Mouse (Mus musculus): Measurements from ENCODE around the gene Wdr74. TPM values are rescaled to one million over a fixed set of nuclear protein-coding genes. Genes with fewer than 3 reads are reported as not detected.

Gene Wdr74
- total RNA-seq (2012; rRNA removed) (158 and 208 TPM in 2 replicates), polyA plus RNA-seq (2012; ENCODE audit: insufficient read depth in 1 of 2, insufficient read length in 2 of 2, low read depth in 1 of 2, low replicate concordance in 2 of 2, missing spikeins in 1 of 2) (100 to 1,000 TPM; 208 to 803 TPM)

DNA sequence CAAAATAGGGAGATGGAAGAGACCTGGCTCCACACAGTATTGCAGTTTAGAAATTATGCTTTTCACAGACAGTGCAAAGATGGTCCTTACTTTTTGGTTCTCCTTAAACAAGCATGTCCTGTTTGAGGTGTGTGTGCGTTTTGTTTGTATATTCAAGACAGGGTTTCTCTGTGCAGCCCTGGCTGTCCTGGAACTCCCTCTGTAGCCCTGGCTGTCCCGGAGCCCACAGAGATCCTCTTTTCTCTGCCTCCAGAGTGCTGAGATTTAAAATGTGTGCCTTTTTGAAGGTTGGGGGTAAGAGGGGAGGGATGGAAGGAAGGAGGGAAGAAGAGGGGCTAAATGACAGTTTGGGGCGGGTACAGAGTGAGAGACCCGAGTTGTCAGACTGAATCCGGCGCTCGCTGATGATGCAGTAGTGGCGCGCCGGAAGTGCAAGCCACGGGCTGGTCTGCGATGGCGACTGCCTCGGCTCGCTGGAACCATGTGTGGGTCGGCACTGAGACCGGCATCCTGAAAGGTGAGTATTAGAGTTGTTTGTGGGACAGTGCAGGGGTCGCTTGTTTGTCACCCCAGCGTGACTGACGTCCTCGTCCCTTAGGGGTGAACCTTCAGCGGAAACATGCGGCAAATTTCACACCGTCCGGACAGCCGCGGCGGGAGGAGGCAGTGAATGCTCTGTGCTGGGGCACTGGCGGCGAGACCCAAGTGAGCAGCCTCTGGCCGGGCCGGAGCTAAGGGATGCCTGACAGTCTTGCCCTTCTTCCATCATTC is at the start of gene Wdr74:
Gene Wdr74, plus strand, starts transcription at position 439 of the 771 bp plus-strand sequence.
- Histone ChIP-seq H3K27ac (ENCODE audit: control insufficient read depth, low read depth, low read length) (peak within 1 kb of the TSS; percentile 53), H3K27me3 (ENCODE audit: control insufficient read depth in 1 of 2, insufficient read depth in 2 of 2, low read length in 2 of 2) (no peaks in the 10 kb centered on the region), H3K4me3 (ENCODE audit: control insufficient read depth in 1 of 2, insufficient read depth in 1 of 2, low read depth in 2 of 2, low read length in 2 of 2) (peak within 1 kb of the TSS; percentile 81 to 90), H3K4me1 (ENCODE audit: control insufficient read depth in 1 of 2, insufficient read depth in 2 of 2, low read length in 2 of 2) (peaks cover 7 to 12% of the 10 kb centered on the region in 2 experiments), H3K36me3 (ENCODE audit: control insufficient read depth in 1 of 2, insufficient read depth in 2 of 2, low read length in 2 of 2) (peaks cover 7 to 16% of the 10 kb centered on the region in 2 experiments), H3K9me3 (replicated peaks; ENCODE audit: insufficient read depth, low read length) (no peaks in the 10 kb centered on the region), H3K9ac (ENCODE audit: control insufficient read depth, low read depth, low read length, poor library complexity, severe bottlenecking) (peak within 1 kb of the TSS; percentile 83), H3K79me2 (ENCODE audit: control insufficient read depth, insufficient read depth, low read length, poor library complexity) (peaks cover 19% of the 10 kb centered on the region)
- peak; percentile 94 for DNase-seq (ENCODE audit: low read depth, low spot score)
- TF ChIP-seq MXI1 (IDR thresholded peaks at IDR 0.05; ENCODE audit: low read depth, low read length) (peak; percentile 99), EP300 (IDR thresholded peaks at IDR 0.05; ENCODE audit: low read depth in 1 of 2, low read length in 2 of 2) (no peak), POLR2AphosphoS2 (IDR thresholded peaks at IDR 0.05; ENCODE audit: low read length) (peak; percentile 95), CTCF (IDR thresholded peaks at IDR 0.05 in 2 of 3, conservative IDR thresholded peaks at IDR 0.05 in 1 of 3; ENCODE audit: control insufficient read depth in 1 of 3, insufficient read depth in 1 of 3, low read depth in 2 of 3, low read length in 3 of 3, poor library complexity in 1 of 3, severe bottlenecking in 1 of 3) (no peak), ZMIZ1 (IDR thresholded peaks at IDR 0.05; ENCODE audit: low read depth, low read length) (no peak; the same call in 1 of the 2 replicates), TBP (IDR thresholded peaks at IDR 0.05; ENCODE audit: low read depth, low read length) (peak; percentile 85), POLR2AphosphoS5 (IDR thresholded peaks at IDR 0.05; ENCODE audit: borderline replicate concordance, low read depth, low read length) (no peak), MYC (IDR thresholded peaks at IDR 0.05; ENCODE audit: low read depth, low read length) (peak; percentile 97), GABPA (IDR thresholded peaks at IDR 0.05; ENCODE audit: low read depth, low read length) (no peak), ZNF384 (IDR thresholded peaks at IDR 0.05; ENCODE audit: low read depth, low read length) (no peak), MEF2A (IDR thresholded peaks at IDR 0.05; ENCODE audit: extremely low read depth, insufficient replicate concordance, low read depth, low read length, poor library complexity, severe bottlenecking) (no peak), TAL1 (IDR thresholded peaks at IDR 0.05; ENCODE audit: low read length) (no peak), GATA1 (IDR thresholded peaks at IDR 0.05; ENCODE audit: low read depth, low read length) (no peak), USF2 (IDR thresholded peaks at IDR 0.05; ENCODE audit: borderline replicate concordance in 1 of 2, insufficient read depth in 1 of 2, low read depth in 1 of 2, low read length in 2 of 2) (no peak), ZKSCAN1 (IDR thresholded peaks at IDR 0.05; ENCODE audit: low read depth, low read length) (no peak), RAD21 (IDR thresholded peaks at IDR 0.05; ENCODE audit: low read depth, low read length) (no peak), MAX (IDR thresholded peaks at IDR 0.05; ENCODE audit: low read length) (peak; percentile 95), UBTF (IDR thresholded peaks at IDR 0.05; ENCODE audit: borderline replicate concordance, insufficient read depth, low read depth, low read length) (no peak), NRF1 (IDR thresholded peaks at IDR 0.05; ENCODE audit: insufficient read depth, low read depth, low read length, poor library complexity, severe bottlenecking) (peak; percentile 36; the same call in 1 of the 2 replicates), MAFK (IDR thresholded peaks at IDR 0.05; ENCODE audit: borderline replicate concordance, low read depth, low read length) (no peak), CHD1 (IDR thresholded peaks at IDR 0.05; ENCODE audit: low read depth, low read length) (peak; percentile 4; the same call in 1 of the 2 replicates), MAZ (IDR thresholded peaks at IDR 0.05; ENCODE audit: low read depth, low read length) (peak; percentile 71; the same call in 1 of the 2 replicates), SMC3 (IDR thresholded peaks at IDR 0.05; ENCODE audit: low read depth, low read length) (no peak), TCF12 (IDR thresholded peaks at IDR 0.05; ENCODE audit: low read depth, low read length) (peak; percentile 75), MYB (IDR thresholded peaks at IDR 0.05; ENCODE audit: low read depth, low read length) (peak; percentile 57; the same call in 1 of the 2 replicates), ETS1 (IDR thresholded peaks at IDR 0.05; ENCODE audit: low read depth, low read length) (peak; percentile 37; the same call in 1 of the 2 replicates), RCOR1 (IDR thresholded peaks at IDR 0.05; ENCODE audit: low read depth, low read length) (no peak), JUND (IDR thresholded peaks at IDR 0.05; ENCODE audit: low read depth, low read length) (0 out of 2 replicates have a peak, but pooled peaks have one; percentile 57), NELFE (IDR thresholded peaks at IDR 0.05; ENCODE audit: low read depth, low read length) (peak; percentile 98), CHD2 (IDR thresholded peaks at IDR 0.05; ENCODE audit: low read length) (no peak), E2F4 (IDR thresholded peaks at IDR 0.05; ENCODE audit: borderline replicate concordance, low read depth, low read length) (no peak), SIN3A (IDR thresholded peaks at IDR 0.05; ENCODE audit: low read length) (peak; percentile 100), ELF1 (IDR thresholded peaks at IDR 0.05; ENCODE audit: low read depth, low read length) (peak; percentile 97), BHLHE40 (IDR thresholded peaks at IDR 0.05; ENCODE audit: borderline replicate concordance, low read depth, low read length) (no peak), USF1 (IDR thresholded peaks at IDR 0.05; ENCODE audit: low read depth, low read length) (no peak)
